Mouse (Mus musculus) intestine, postnatal 0 days (tissue): Measurements from ENCODE around the gene 4930548H24Rik. TPM values are rescaled to one million over a fixed set of nuclear protein-coding genes. Genes with fewer than 3 reads are reported as not detected.
A peak's percentile ranks its signal among the peaks of the same experiment; 100 is the strongest.

ENCODE experiments used
- ATAC-seq: fragments of 200-750 bp; cut with Nextera tagmentation; 2 replicates; pipeline ENCODE4 v1.8.0; 2017; ENCODE audit warnings: mild to moderate bottlenecking, moderate TSS enrichment, moderate library complexity
- H3K27ac ChIP-seq: fragments of 300-500 bp; sonication (generic); 2 replicates; pipeline ENCODE4 v1.5.1; 2014; ENCODE audit warnings: mild to moderate bottlenecking, low read depth, low read length, moderate library complexity
- H3K27me3 ChIP-seq: fragments of 300-500 bp; sonication (generic); replicated peaks from 2 replicates; pipeline ENCODE4 v1.6.1; 2014; ENCODE audit warnings: low read length, mixed read lengths; ENCODE audit not compliant: control insufficient read depth, insufficient read depth
- H3K36me3 ChIP-seq: fragments of 300-500 bp; sonication (generic); 2 replicates; pipeline ENCODE4 v1.6.1; 2014; ENCODE audit warnings: mild to moderate bottlenecking, moderate library complexity; ENCODE audit not compliant: control insufficient read depth, insufficient read depth
- H3K4me1 ChIP-seq: fragments of 300-500 bp; sonication (generic); replicated peaks from 2 replicates; pipeline ENCODE4 v1.6.1; 2014; ENCODE audit warnings: antibody characterized with exemption, low read length, mixed read lengths; ENCODE audit not compliant: control insufficient read depth, insufficient read depth
- H3K4me2 ChIP-seq: fragments of 300-500 bp; sonication (generic); replicated peaks from 2 replicates; pipeline ENCODE4 v1.6.1; 2014; ENCODE audit warnings: low read depth, mild to moderate bottlenecking, moderate library complexity
- H3K4me3 ChIP-seq: fragments of 300-500 bp; sonication (generic); 2 replicates; pipeline ENCODE4 v1.5.1; 2014; ENCODE audit warnings: low read depth, low read length
- H3K9ac ChIP-seq: fragments of 300-500 bp; sonication (generic); 2 replicates; pipeline ENCODE4 v1.6.1; 2014; ENCODE audit warnings: mild to moderate bottlenecking, low read depth, low read length
- H3K9me3 ChIP-seq: fragments of 300-500 bp; sonication (generic); 2 replicates; pipeline ENCODE4 v1.6.1; 2016; ENCODE audit warnings: mixed run types; ENCODE audit not compliant: control insufficient read depth
- CTCF ChIP-seq: sonication (generic); IDR thresholded peaks from 2 replicates; pipeline ENCODE4 v1.5.1; 2016; ENCODE audit warnings: low read depth, mild to moderate bottlenecking, control low read depth, antibody characterized with exemption, moderate library complexity
- WGBS: fragments of 180-500 bp; shearing (Covaris S2); extraction: QIAGEN DNeasy Blood & Tissue Kit; methylation state at CpG from one replicate; pipeline ENCODE4 v1.1.7; 2014; 5-methylcytosine and 5-hydroxymethylcytosine counted together
- polyA plus RNA-seq: library from polyadenylated mRNA; unstranded; fragments of >200 nt; fragmentation: Nextera tagmentation; extraction: Ambion mirVana; gene quantifications from 2 replicates; pipeline ENCODE4 v1.2.1, GENCODE M21; 2015

Gene 4930548H24Rik
- polyA plus RNA-seq, 1 experiment from 2014 or later = not detected

- no peak overlapping the region for H3K4me3 ChIP-seq
- H3K4me1 ChIP-seq = no peaks in the 10 kb centered on the region
- H3K4me2 ChIP-seq = no peak overlapping the region
- no peak for TF ChIP-seq CTCF
- H3K27ac ChIP-seq = no peak overlapping the region
- H3K36me3 ChIP-seq = peaks cover 72% of the 10 kb centered on the region
- H3K9me3 ChIP-seq = no peaks in the 10 kb centered on the region
- no peaks in the 10 kb centered on the region for H3K27me3 ChIP-seq
- H3K9ac ChIP-seq = no peak overlapping the region
- ATAC-seq = no peak
- WGBS = 90% methylated on average over 6 of the region's 6 CpGs
Measured at GRCm38 (mm10) chr5:31469711-31470110, 15.8 kb upstream of the 4930548H24Rik start.

GRCm38 (mm10) chr5:31470334-31470733 lies 15.2 kb upstream of the 4930548H24Rik start:
- Histone ChIP-seq H3K4me3 (no peak overlapping the region), H3K9ac (no peak overlapping the region), H3K4me1 (no peaks in the 10 kb centered on the region), H3K36me3 (peaks cover 75% of the 10 kb centered on the region), H3K4me2 (no peak overlapping the region), H3K27me3 (no peaks in the 10 kb centered on the region), H3K27ac (no peak overlapping the region), H3K9me3 (no peaks in the 10 kb centered on the region)
- peak; percentile 81 for TF ChIP-seq CTCF
- ATAC-seq = no peak
- WGBS = 73% methylated on average over 7 of the region's 7 CpGs

- H3K9ac ChIP-seq = no peak overlapping the region
- peaks cover 60% of the 10 kb centered on the region for H3K36me3 ChIP-seq
- no peak overlapping the region for H3K27ac ChIP-seq
- ATAC-seq = no peak
- WGBS = 92% methylated on average over 4 of the region's 4 CpGs
- H3K9me3 ChIP-seq = no peaks in the 10 kb centered on the region
- H3K4me1 ChIP-seq = no peaks in the 10 kb centered on the region
- H3K27me3 ChIP-seq = no peaks in the 10 kb centered on the region
- no peak overlapping the region for H3K4me3 ChIP-seq
- H3K4me2 ChIP-seq = no peak overlapping the region
- no peak for TF ChIP-seq CTCF
Measured at GRCm38 (mm10) chr5:31480536-31480935, 5.0 kb upstream of the 4930548H24Rik start.

- WGBS = 94% methylated on average over 3 of the region's 3 CpGs
- H3K27me3 ChIP-seq = no peaks in the 10 kb centered on the region
- H3K9me3 ChIP-seq = no peaks in the 10 kb centered on the region
- H3K36me3 ChIP-seq = no peaks in the 10 kb centered on the region
- H3K4me3 ChIP-seq = no peak overlapping the region
- no peaks in the 10 kb centered on the region for H3K4me1 ChIP-seq
- no peak for ATAC-seq
- no peak overlapping the region for H3K9ac ChIP-seq
- no peak overlapping the region for H3K27ac ChIP-seq
- H3K4me2 ChIP-seq = no peak overlapping the region
- TF ChIP-seq CTCF = no peak
Measured at GRCm38 (mm10) chr5:31487889-31488288, 2.3 kb downstream of the 4930548H24Rik start.

GRCm38 (mm10) chr5:31489116-31489769 lies 3.7 kb downstream of the 4930548H24Rik start:
- 0 out of 2 replicates have a peak, but pooled peaks cover 5% of the 10 kb centered on the region for H3K4me1 ChIP-seq
- ATAC-seq = no peak
- H3K9ac ChIP-seq = no peak overlapping the region
- no peaks in the 10 kb centered on the region for H3K27me3 ChIP-seq
- H3K4me2 ChIP-seq = no peak overlapping the region
- no peak for TF ChIP-seq CTCF
- H3K36me3 ChIP-seq = no peaks in the 10 kb centered on the region
- no peak overlapping the region for H3K4me3 ChIP-seq
- no peak overlapping the region for H3K27ac ChIP-seq
- 62% methylated on average over 7 of the region's 7 CpGs for WGBS
- H3K9me3 ChIP-seq = no peaks in the 10 kb centered on the region

GRCm38 (mm10) chr5:31492031-31492430 lies 6.5 kb downstream of the 4930548H24Rik start:
- TF ChIP-seq CTCF = no peak
- Histone ChIP-seq H3K9ac (no peak overlapping the region), H3K27ac (no peak overlapping the region), H3K9me3 (no peaks in the 10 kb centered on the region), H3K4me3 (no peak overlapping the region), H3K27me3 (no peaks in the 10 kb centered on the region), H3K36me3 (0 out of 2 replicates have a peak, but pooled peaks cover under 1% of the 10 kb centered on the region), H3K4me1 (0 out of 2 replicates have a peak, but pooled peaks cover 6% of the 10 kb centered on the region), H3K4me2 (no peak overlapping the region)
- ATAC-seq = no peak
- 66% methylated on average over 1 of the region's 1 CpGs for WGBS
